Mouse (Mus musculus) neutrophil, adult 65 days (primary cell): ENCODE data around the gene Edn3. TPM values are rescaled to one million over a fixed set of nuclear protein-coding genes. Genes with fewer than 3 reads are reported as not detected.

Experiments used
- total RNA-seq: library from RNA; stranded (reverse); gene quantifications from 2 replicates; pipeline ENCODE4 v1.2.4, GENCODE M21; 2023

Edn3 gene
- total RNA-seq: not detected in 2 replicates

GRCm38 (mm10) chr2:174760479-174761121 lies at the start of gene Edn3:
Edn3 (plus strand) TSS chr2:174760619.

Other genes starting within 250 kb of the Edn3 start
- gene Zfp831, start 117.1 kb upstream of the Edn3 start, total RNA-seq: 13.1 and 19.1 TPM in 2 replicates
- gene Gm14444, start 249.6 kb downstream of the Edn3 start, total RNA-seq: 0.45 TPM in 1 of 2 replicates, not detected in the other